Mouse (Mus musculus) limb, embryonic 11.5 days (tissue): ENCODE results near the gene Ctcfl. TPM values are rescaled to one million over a fixed set of nuclear protein-coding genes. Genes with fewer than 3 reads are reported as not detected.
A peak's percentile ranks its signal among the peaks of the same experiment; 100 is the strongest.

ENCODE experiments used
- ATAC-seq: fragments of 200-750 bp; cut with Nextera tagmentation; 2 replicates; pipeline ENCODE4 v1.8.0; 2017; ENCODE audit warnings: low read depth; ENCODE audit not compliant: insufficient number of reproducible peaks, low FRiP score, low TSS enrichment
- DNase-seq: peaks from one replicate; pipeline ENCODE4 v3.0.0-alpha.2; 2015; ENCODE audit warnings: low spot score
- H3K27ac ChIP-seq: fragments of 300-500 bp; sonication (generic); replicated peaks from 2 replicates; pipeline ENCODE4 v1.5.1; 2014; ENCODE audit warnings: low read depth, mild to moderate bottlenecking, low read length
- H3K27me3 ChIP-seq: fragments of 300-500 bp; sonication (generic); 2 replicates; pipeline ENCODE4 v1.6.1; 2014; ENCODE audit warnings: mild to moderate bottlenecking, low read length, mixed read lengths; ENCODE audit not compliant: control insufficient read depth, insufficient read depth
- H3K36me3 ChIP-seq: fragments of 300-500 bp; sonication (generic); 2 replicates; pipeline ENCODE4 v1.6.1; 2014; ENCODE audit warnings: mild to moderate bottlenecking, low read length, moderate library complexity, mixed read lengths; ENCODE audit not compliant: control insufficient read depth, insufficient read depth
- H3K4me1 ChIP-seq: fragments of 300-500 bp; sonication (generic); 2 replicates; pipeline ENCODE4 v1.6.1; 2014; ENCODE audit warnings: low read length, mixed read lengths; ENCODE audit not compliant: control insufficient read depth, insufficient read depth
- H3K4me2 ChIP-seq: fragments of 300-500 bp; sonication (generic); 2 replicates; pipeline ENCODE4 v1.6.1; 2014; ENCODE audit warnings: low read depth, mild to moderate bottlenecking, moderate library complexity; ENCODE audit not compliant: severe bottlenecking
- H3K4me3 ChIP-seq: fragments of 300-500 bp; sonication (generic); 2 replicates; pipeline ENCODE4 v1.5.1; 2014; ENCODE audit warnings: low read depth, low read length
- H3K9ac ChIP-seq: fragments of 300-500 bp; sonication (generic); 2 replicates; pipeline ENCODE4 v1.6.1; 2014; ENCODE audit warnings: mild to moderate bottlenecking, low read length
- H3K9me3 ChIP-seq: fragments of 300-500 bp; sonication (generic); 2 replicates; pipeline ENCODE4 v1.6.1; 2016; ENCODE audit warnings: low read length; ENCODE audit not compliant: control insufficient read depth
- WGBS: fragments of 180-500 bp; shearing (Covaris S2); extraction: QIAGEN DNeasy Blood & Tissue Kit; methylation state at CpG from one replicate; pipeline ENCODE4 v1.1.7; 2014; 5-methylcytosine and 5-hydroxymethylcytosine counted together
- polyA plus RNA-seq: library from polyadenylated mRNA; unstranded; fragments of >200 nt; fragmentation: Nextera tagmentation; extraction: Ambion mirVana; gene quantifications from 2 replicates; pipeline ENCODE4 v1.2.1, GENCODE M21; 2014

Gene Ctcfl
- polyA plus RNA-seq, 1 experiment from 2014 or later = 0.11 TPM

GRCm38 (mm10) chr2:173152436-173153151 lies 33.3 kb upstream of the Ctcfl start, which contains the start of gene Pck1:
Gene Pck1 (plus strand): TSS chr2:173153048.
- DNase-seq (no peak), ATAC-seq (no peak)
- 83% methylated on average over 13 of the region's 13 CpGs for WGBS
- Histone ChIP-seq H3K4me3 (no peak within 1 kb of the TSS), H3K36me3 (no peaks in the 10 kb centered on the region), H3K9me3 (no peaks in the 10 kb centered on the region), H3K4me1 (no peaks in the 10 kb centered on the region), H3K4me2 (no peak within 1 kb of the TSS), H3K27ac (no peak within 1 kb of the TSS), H3K9ac (no peak within 1 kb of the TSS), H3K27me3 (no peaks in the 10 kb centered on the region)

GRCm38 (mm10) chr2:173151784-173152284 lies 32.5 kb upstream of the Ctcfl start:
- no peak overlapping the region for H3K9ac ChIP-seq
- DNase-seq (no peak), ATAC-seq (no peak)
- H3K4me2 ChIP-seq = no peak overlapping the region
- WGBS = 84% methylated on average over 7 of the region's 7 CpGs
- H3K4me1 ChIP-seq = no peaks in the 10 kb centered on the region
- H3K4me3 ChIP-seq = no peak overlapping the region
- no peaks in the 10 kb centered on the region for H3K9me3 ChIP-seq
- no peaks in the 10 kb centered on the region for H3K27me3 ChIP-seq
- H3K36me3 ChIP-seq = no peaks in the 10 kb centered on the region
- H3K27ac ChIP-seq = no peak overlapping the region

GRCm38 (mm10) chr2:173151352-173151751 lies 32.0 kb upstream of the Ctcfl start:
- Histone ChIP-seq H3K4me3 (no peak overlapping the region), H3K27me3 (no peaks in the 10 kb centered on the region), H3K36me3 (no peaks in the 10 kb centered on the region), H3K4me2 (no peak overlapping the region), H3K4me1 (no peaks in the 10 kb centered on the region), H3K27ac (no peak overlapping the region), H3K9ac (no peak overlapping the region), H3K9me3 (no peaks in the 10 kb centered on the region)
- ATAC-seq = no peak
- whole genome bisulfite sequencing = 88% methylated on average over 5 of the region's 5 CpGs
- DNase-seq = no peak

DNA sequence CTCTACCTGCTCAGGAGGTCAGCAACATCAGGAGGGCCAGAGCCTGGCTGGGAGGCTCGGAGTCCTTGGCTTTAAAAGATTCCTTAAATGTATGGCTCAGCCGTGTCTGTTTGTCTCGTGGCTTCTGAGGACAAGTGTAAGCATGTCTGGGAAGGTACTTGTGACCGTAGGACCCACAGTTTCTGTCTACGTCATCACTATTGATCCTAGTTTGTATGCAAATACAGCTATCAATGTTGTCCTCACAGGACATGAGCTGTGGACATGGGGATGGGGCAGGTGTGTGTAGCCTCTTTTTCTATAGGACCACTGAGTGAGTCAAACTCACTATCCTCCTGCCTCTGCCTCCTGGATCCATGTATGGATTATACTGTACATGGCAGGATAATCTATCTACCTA lies 28.7 kb upstream of the Ctcfl start:
- no peaks in the 10 kb centered on the region for H3K9me3 ChIP-seq
- H3K4me3 ChIP-seq = no peak overlapping the region
- H3K4me2 ChIP-seq = no peak overlapping the region
- whole genome bisulfite sequencing = 86% methylated on average over 5 of the region's 5 CpGs
- H3K4me1 ChIP-seq = no peaks in the 10 kb centered on the region
- H3K9ac ChIP-seq = no peak overlapping the region
- DNase-seq (no peak), ATAC-seq (no peak)
- H3K27me3 ChIP-seq = no peaks in the 10 kb centered on the region
- H3K27ac ChIP-seq = no peak overlapping the region
- H3K36me3 ChIP-seq = no peaks in the 10 kb centered on the region

DNA sequence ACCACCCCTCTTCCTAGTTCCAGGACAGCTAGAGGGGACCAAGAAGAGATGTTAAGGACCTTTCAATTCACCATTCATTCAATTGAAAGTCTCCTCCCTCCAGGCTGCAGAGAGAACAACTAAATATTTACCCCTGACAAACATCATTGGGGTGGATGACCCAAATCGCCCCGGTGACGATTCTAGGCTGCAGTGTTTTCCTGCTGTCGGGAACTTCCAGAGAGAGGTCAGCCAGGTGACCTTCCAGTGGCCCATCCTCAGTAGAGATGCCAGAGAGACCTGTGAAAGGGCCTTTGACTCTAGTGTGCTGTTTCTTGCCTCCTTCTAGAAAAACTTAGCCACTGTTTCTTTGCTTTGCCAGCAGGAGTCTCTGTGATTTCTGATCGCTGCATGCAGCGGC lies 27.4 kb upstream of the Ctcfl start:
- Histone ChIP-seq H3K4me3 (no peak overlapping the region), H3K27me3 (no peaks in the 10 kb centered on the region), H3K27ac (no peak overlapping the region), H3K9ac (no peak overlapping the region), H3K9me3 (no peaks in the 10 kb centered on the region), H3K36me3 (no peaks in the 10 kb centered on the region), H3K4me1 (no peaks in the 10 kb centered on the region), H3K4me2 (no peak overlapping the region)
- DNase-seq (no peak), ATAC-seq (no peak)
- 80% methylated on average over 6 of the region's 6 CpGs for WGBS

GRCm38 (mm10) chr2:173145808-173146207 lies 26.5 kb upstream of the Ctcfl start:
- Histone ChIP-seq H3K27ac (0 out of 2 replicates have a peak overlapping the region, but pooled peaks have one; percentile 21), H3K9ac (no peak overlapping the region), H3K27me3 (no peaks in the 10 kb centered on the region), H3K9me3 (no peaks in the 10 kb centered on the region), H3K4me2 (no peak overlapping the region), H3K36me3 (no peaks in the 10 kb centered on the region), H3K4me3 (no peak overlapping the region), H3K4me1 (no peaks in the 10 kb centered on the region)
- DNase-seq (no peak), ATAC-seq (no peak)
- WGBS = 68% methylated on average over 3 of the region's 3 CpGs

- H3K27me3 ChIP-seq = no peaks in the 10 kb centered on the region
- ATAC-seq (no peak), DNase-seq (no peak)
- H3K27ac ChIP-seq = no peak overlapping the region
- H3K4me1 ChIP-seq = no peaks in the 10 kb centered on the region
- no peaks in the 10 kb centered on the region for H3K9me3 ChIP-seq
- H3K36me3 ChIP-seq = no peaks in the 10 kb centered on the region
- WGBS = 70% methylated on average over 11 of the region's 11 CpGs
- no peak overlapping the region for H3K4me2 ChIP-seq
- H3K4me3 ChIP-seq = no peak overlapping the region
- no peak overlapping the region for H3K9ac ChIP-seq
Observed at GRCm38 (mm10) chr2:173143611-173144010, 24.3 kb upstream of the Ctcfl start.

- H3K27ac ChIP-seq = no peak overlapping the region
- no peaks in the 10 kb centered on the region for H3K9me3 ChIP-seq
- no peaks in the 10 kb centered on the region for H3K4me1 ChIP-seq
- no peak for ATAC-seq
- no peak overlapping the region for H3K9ac ChIP-seq
- WGBS = 64% methylated on average over 15 of the region's 15 CpGs
- DNase-seq = no peak
- H3K4me2 ChIP-seq = no peak overlapping the region
- no peaks in the 10 kb centered on the region for H3K27me3 ChIP-seq
- H3K4me3 ChIP-seq = no peak overlapping the region
- no peaks in the 10 kb centered on the region for H3K36me3 ChIP-seq
Observed at GRCm38 (mm10) chr2:173138323-173139239, 19.3 kb upstream of the Ctcfl start.
